Mouse (Mus musculus): ENCODE measurements around the gene Abcc10.

The Abcc10 gene

DNA sequence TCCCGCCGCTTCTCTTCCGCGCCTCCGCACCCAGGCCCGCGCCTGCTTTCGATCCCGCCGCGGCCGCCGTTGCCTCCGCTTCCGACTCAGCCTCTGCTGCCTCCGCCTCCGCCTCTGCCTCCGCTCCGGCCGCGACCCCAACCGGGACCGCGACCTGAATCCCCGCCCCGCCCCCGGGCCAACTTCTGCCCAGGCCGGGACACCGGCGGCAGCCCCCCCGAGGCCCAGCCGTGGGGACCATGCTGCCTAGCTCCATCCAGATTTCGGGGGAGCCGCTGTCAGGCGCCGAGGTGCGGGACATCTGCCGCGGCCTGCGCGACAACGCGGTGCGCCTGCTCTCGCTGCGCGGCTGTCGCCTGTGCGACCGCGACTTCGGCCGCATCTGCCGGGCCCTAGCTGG lies 74.0 kb downstream of the Abcc10 start:
- peak; percentile 54 for DNase-seq

- peak; percentile 90 for DNase-seq
Measured at GRCm38 (mm10) chr17:46253452-46254084, 74.6 kb downstream of the Abcc10 start, which contains the start of gene Lrrc73. Lrrc73 (plus strand) TSS chr17:46253531.

All from cerebellum, adult 8-10 months (tissue).